Mouse (Mus musculus): ENCODE data around the gene Ribc2.

Gene Ribc2

DNA sequence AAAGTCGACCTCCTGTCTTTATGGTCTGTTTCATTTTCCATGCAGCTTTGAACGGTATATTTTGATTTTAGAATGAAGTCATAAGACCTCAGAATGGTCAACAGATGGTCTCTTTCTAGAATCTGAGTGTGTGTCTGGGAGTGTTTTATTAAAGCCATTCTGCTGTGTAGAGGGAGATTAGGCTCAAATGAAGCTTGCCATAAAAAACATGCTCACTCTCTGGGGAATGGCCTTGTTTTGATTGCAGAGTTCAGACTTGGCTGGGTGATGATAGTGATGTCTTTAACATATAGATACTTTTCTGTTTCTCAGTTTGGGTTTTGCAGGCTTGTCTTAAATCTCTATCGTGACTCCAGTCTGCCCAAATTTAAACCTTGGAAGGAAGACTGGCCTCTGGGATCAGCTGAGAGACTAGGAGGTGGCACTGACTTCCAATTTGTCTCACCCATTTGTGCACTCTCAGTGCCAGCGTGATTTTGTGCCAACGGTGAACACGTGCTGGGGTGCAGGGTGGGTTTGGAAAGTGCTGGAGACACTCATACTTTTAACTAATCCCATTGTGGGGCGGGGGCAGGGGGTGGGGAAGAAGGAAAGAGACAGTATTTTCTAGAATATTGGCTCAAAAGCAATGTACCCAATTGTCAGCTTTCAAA, 47.8 kb downstream of the Ribc2 start:
- DNase-seq (ENCODE audit: low spot score), result no peak

DNA sequence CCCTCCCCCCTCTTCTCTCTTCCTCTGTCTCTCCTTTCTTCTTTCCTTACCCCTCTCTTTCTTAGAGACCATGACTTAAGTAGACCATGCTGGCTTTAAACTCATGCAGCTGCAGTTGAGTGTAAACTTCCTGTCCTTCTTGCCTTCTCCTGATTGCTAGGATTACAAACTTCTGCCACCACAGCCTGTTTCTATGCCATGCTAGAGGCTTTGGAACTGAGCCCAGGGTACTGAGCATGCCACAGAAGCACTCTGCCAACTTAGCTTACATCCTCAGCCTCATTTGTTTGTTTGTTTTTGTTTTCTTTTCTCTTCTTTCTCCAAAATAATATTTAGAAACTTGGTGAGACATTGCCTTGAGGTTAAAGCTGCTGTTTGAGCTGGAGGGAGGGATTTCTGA, 48.5 kb downstream of the Ribc2 start:
- no peak for DNase-seq (ENCODE audit: low spot score)

DNA sequence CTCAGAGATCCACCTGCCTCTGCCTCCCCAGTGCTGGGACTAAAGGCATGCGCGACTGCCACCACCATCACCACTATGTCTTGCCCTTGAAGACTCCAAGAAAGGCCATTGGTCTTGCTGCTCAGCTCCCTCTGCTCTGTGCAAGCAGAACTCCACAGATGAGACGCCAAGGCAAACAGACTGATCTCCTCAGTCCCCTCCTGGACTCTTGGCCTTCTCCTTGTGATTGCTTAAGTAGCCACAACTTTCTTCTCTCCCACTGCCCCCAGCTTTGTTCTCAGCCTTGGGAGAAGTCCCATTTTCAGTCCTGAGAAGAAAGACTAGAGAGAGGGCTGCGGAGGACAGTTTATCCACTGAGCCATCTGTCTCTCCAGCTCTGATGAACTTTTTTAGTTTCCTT, 50.2 kb downstream of the Ribc2 start:
- no peak for DNase-seq (ENCODE audit: low spot score)

DNA sequence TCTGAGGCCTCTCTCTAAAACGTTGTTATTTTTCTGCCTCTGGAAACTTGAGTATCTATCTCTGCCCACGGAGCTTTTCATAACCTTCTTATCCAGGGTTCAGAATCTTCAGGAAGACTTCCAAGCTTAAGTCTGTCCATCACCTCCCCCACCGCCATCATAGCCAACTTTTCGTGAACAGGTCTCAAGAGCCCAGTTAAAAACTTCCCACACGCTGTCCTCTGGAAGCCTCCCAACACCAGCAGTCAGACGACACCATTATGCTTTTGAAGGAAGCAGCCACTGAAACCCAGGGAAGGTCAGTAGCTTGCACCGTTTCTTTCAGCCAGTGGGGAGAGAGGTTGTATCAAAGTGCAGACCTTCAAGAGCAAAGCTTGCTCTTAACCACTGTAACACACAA, 55.0 kb downstream of the Ribc2 start:
- no peak for DNase-seq (ENCODE audit: low spot score)

DNA sequence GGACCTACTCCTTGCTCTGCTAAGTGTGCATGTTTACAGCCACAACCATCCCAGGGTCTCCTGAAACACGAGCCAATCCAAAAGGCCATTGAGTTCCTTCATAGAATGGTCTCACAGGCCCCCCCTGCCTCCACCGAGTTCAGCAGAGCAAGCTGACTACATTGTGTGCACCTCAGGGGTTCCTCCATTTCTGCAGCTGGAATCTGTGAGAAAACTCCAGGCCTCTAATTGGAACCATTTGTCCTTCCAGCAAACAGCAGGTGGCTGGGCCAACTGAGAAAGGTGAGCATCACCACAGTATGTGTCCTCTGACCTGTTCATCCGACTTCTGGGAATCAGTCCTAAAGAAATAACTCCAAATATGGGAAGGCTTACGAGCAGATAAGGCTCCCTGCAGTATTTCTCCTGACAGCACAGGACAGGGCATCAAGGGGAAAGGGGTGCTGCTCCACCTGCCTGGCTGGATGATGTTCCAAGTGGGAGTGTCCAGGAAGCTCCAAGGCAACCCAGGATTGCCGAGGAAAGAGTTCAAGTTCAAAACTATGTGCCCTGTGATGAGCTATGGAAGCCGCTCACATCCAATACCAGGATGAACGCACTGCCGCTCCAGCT, 56.4 kb downstream of the Ribc2 start:
- no peak for DNase-seq (ENCODE audit: low spot score)
